Comparison of ENCODE assay signal across 8 mouse cellular contexts in genomic region chr1:91457698-91458097, GRCm38 (mm10). TPM values are rescaled to one million over a fixed set of nuclear protein-coding genes. Genes with fewer than 3 reads are reported as not detected.
DNase-seq lines count a peak whose midpoint lies in the region; ATAC-seq and TF ChIP-seq lines count a peak whose summit lies in the region.

No protein-coding gene starts in this region.

- ATAC-seq in heart, embryonic 14.5 days (ENCODE audit: insufficient number of reproducible peaks, insufficient read depth, low FRiP score, low read depth): no peak
- no peak for ATAC-seq in limb, embryonic 14.5 days (ENCODE audit: low FRiP score, low read depth)
- ATAC-seq in CD4-positive, CD25-positive, alpha-beta regulatory T cell, adult 4 months: no peak

- no peak for DNase-seq in heart, adult 9 months (ENCODE audit: low spot score in 2 of 2)
- peak; percentile 71 for DNase-seq in adrenal gland, postnatal 14 days
- peak; percentile 68 for DNase-seq in gonadal fat pad, adult 2 months (ENCODE audit: low read depth)
- DNase-seq in limb, embryonic 14.5 days (ENCODE audit: low spot score): no peak
- DNase-seq in right cerebral cortex, adult 2 months (ENCODE audit: low spot score in 2 of 2): peak; percentile 78 to 80
- no peak for DNase-seq in cerebellum, postnatal 36 days

- no peak for TF ChIP-seq POLR2A in limb, embryonic 14.5 days (IDR thresholded peaks at IDR 0.05; ENCODE audit: borderline replicate concordance, extremely low read depth, insufficient read depth, insufficient read length)

- H3K4me3 ChIP-seq in heart, embryonic 14.5 days (ENCODE audit: control insufficient read depth in 1 of 2, insufficient read depth in 1 of 2, low read depth in 1 of 2, low read length in 2 of 2): peak overlapping the region in 1 of 2 experiments; percentile 63; a peak in 1 of 4 replicates
- no peak overlapping the region for H3K4me3 ChIP-seq in limb, embryonic 14.5 days (replicated peaks; ENCODE audit: low read length)

- H3K4me2 ChIP-seq in heart, embryonic 14.5 days (ENCODE audit: low read length): peak overlapping the region; percentile 88
- peak overlapping the region; percentile 85 for H3K4me2 ChIP-seq in limb, embryonic 14.5 days (replicated peaks; ENCODE audit: low read depth, low read length, severe bottlenecking)

- no peaks in the 10 kb centered on the region for H3K36me3 ChIP-seq in heart, embryonic 14.5 days (ENCODE audit: control insufficient read depth, insufficient read depth, low read length)
- no peaks in the 10 kb centered on the region for H3K36me3 ChIP-seq in limb, embryonic 14.5 days (ENCODE audit: control insufficient read depth, insufficient read depth, low read length)

- peak overlapping the region; percentile 75 for H3K9ac ChIP-seq in heart, embryonic 14.5 days (ENCODE audit: low read length)
- H3K9ac ChIP-seq in limb, embryonic 14.5 days (ENCODE audit: low read depth, low read length, severe bottlenecking): no peak overlapping the region

- WGBS in heart, embryonic 14.5 days: 72% methylated on average over 5 of the region's 5 CpGs
- WGBS in limb, embryonic 14.5 days: 67% methylated on average over 5 of the region's 5 CpGs

- H3K27ac ChIP-seq in heart, embryonic 14.5 days (replicated peaks in 1 of 2; ENCODE audit: control insufficient read depth in 1 of 2, insufficient read depth in 1 of 2, low read depth in 2 of 2, low read length in 2 of 2): peak overlapping the region in 1 of 2 experiments; percentile 38; a peak in 1 of 4 replicates
- no peak overlapping the region for H3K27ac ChIP-seq in limb, embryonic 14.5 days (replicated peaks; ENCODE audit: low read depth, low read length)

- no peaks in the 10 kb centered on the region for H3K27me3 ChIP-seq in heart, embryonic 14.5 days (ENCODE audit: control insufficient read depth, insufficient read depth, low read length)
- H3K27me3 ChIP-seq in limb, embryonic 14.5 days (ENCODE audit: control insufficient read depth, insufficient read depth, low read length): no peaks in the 10 kb centered on the region

- H3K4me1 ChIP-seq in heart, embryonic 14.5 days (ENCODE audit: control insufficient read depth in 2 of 2, insufficient read depth in 2 of 2, low read length in 2 of 2): peaks cover 40 to 52% of the 10 kb centered on the region in 2 experiments
- peaks cover 33% of the 10 kb centered on the region for H3K4me1 ChIP-seq in limb, embryonic 14.5 days (ENCODE audit: control insufficient read depth, insufficient read depth, low read length)

- no peaks in the 10 kb centered on the region for H3K9me3 ChIP-seq in heart, embryonic 14.5 days (ENCODE audit: control insufficient read depth, low read length)
- no peaks in the 10 kb centered on the region for H3K9me3 ChIP-seq in limb, embryonic 14.5 days (ENCODE audit: control insufficient read depth, low read length)

RNA-seq across cellular contexts. Expression of gene Per2, which starts 1.4 kb away (rescaled TPM):
- 3.4 and 5.6 TPM in 2 replicates for polyA plus RNA-seq in heart, embryonic 14.5 days (2014; fragmentation: Nextera tagmentation; extraction: Ambion mirVana)
- 38.3 and 42.3 TPM in 2 replicates for total RNA-seq in adrenal gland, postnatal 14 days (2021)
- polyA plus RNA-seq in gonadal fat pad, adult 2 months (2012; rRNA removed): 6.8 and 6.9 TPM in 2 replicates
- polyA plus RNA-seq in limb, embryonic 14.5 days (2012; rRNA removed): 8.3 and 10.5 TPM in 2 replicates
- 4.0 and 4.2 TPM in 2 replicates for polyA plus RNA-seq in limb, embryonic 14.5 days (2014; fragmentation: Nextera tagmentation; extraction: Ambion mirVana)
- 1 to 10 TPM; 1.9 to 2.1 TPM for polyA plus RNA-seq in CD4-positive, CD25-positive, alpha-beta regulatory T cell, adult 4 months (2017; shearing (Covaris generic))

RNA-seq across cellular contexts. Expression of gene Traf3ip1, which starts 36.7 kb away (rescaled TPM):
- 3.3 and 3.4 TPM in 2 replicates for polyA plus RNA-seq in heart, embryonic 14.5 days (2014; fragmentation: Nextera tagmentation; extraction: Ambion mirVana)
- total RNA-seq in adrenal gland, postnatal 14 days (2021): 12.3 and 12.6 TPM in 2 replicates
- polyA plus RNA-seq in gonadal fat pad, adult 2 months (2012; rRNA removed): 5.2 and 7.3 TPM in 2 replicates
- polyA plus RNA-seq in limb, embryonic 14.5 days (2012; rRNA removed): 14.2 and 16.7 TPM in 2 replicates
- 5.1 and 6.2 TPM in 2 replicates for polyA plus RNA-seq in limb, embryonic 14.5 days (2014; fragmentation: Nextera tagmentation; extraction: Ambion mirVana)
- polyA plus RNA-seq in CD4-positive, CD25-positive, alpha-beta regulatory T cell, adult 4 months (2017; shearing (Covaris generic)): 1 to 10 TPM; 3.5 to 5.2 TPM

RNA-seq across cellular contexts. Expression of gene Hes6, which starts 43.9 kb away (rescaled TPM):
- polyA plus RNA-seq in heart, embryonic 14.5 days (2014; fragmentation: Nextera tagmentation; extraction: Ambion mirVana): 67.3 and 71.4 TPM in 2 replicates
- 182 and 223 TPM in 2 replicates for total RNA-seq in adrenal gland, postnatal 14 days (2021)
- 27.8 and 37.0 TPM in 2 replicates for polyA plus RNA-seq in gonadal fat pad, adult 2 months (2012; rRNA removed)
- polyA plus RNA-seq in limb, embryonic 14.5 days (2012; rRNA removed): 82.8 and 104 TPM in 2 replicates
- polyA plus RNA-seq in limb, embryonic 14.5 days (2014; fragmentation: Nextera tagmentation; extraction: Ambion mirVana): 91.0 and 91.6 TPM in 2 replicates
- polyA plus RNA-seq in CD4-positive, CD25-positive, alpha-beta regulatory T cell, adult 4 months (2017; shearing (Covaris generic)): 10 to 100 TPM; 11.4 to 12.5 TPM

RNA-seq across cellular contexts. Expression of gene Ilkap, which starts 59.1 kb away (rescaled TPM):
- polyA plus RNA-seq in heart, embryonic 14.5 days (2014; fragmentation: Nextera tagmentation; extraction: Ambion mirVana): 98.5 and 108 TPM in 2 replicates
- 99.4 and 110 TPM in 2 replicates for total RNA-seq in adrenal gland, postnatal 14 days (2021)
- 45.7 and 47.1 TPM in 2 replicates for polyA plus RNA-seq in gonadal fat pad, adult 2 months (2012; rRNA removed)
- 130 and 142 TPM in 2 replicates for polyA plus RNA-seq in limb, embryonic 14.5 days (2012; rRNA removed)
- 140 and 158 TPM in 2 replicates for polyA plus RNA-seq in limb, embryonic 14.5 days (2014; fragmentation: Nextera tagmentation; extraction: Ambion mirVana)
- 10 to 100 TPM; 30.3 to 36.3 TPM for polyA plus RNA-seq in CD4-positive, CD25-positive, alpha-beta regulatory T cell, adult 4 months (2017; shearing (Covaris generic))

Comparison
In these comparisons a context has a peak if more than half of its experiments do, and no peak if none do; other contexts are left out.
1. DNase-seq: peak in adrenal gland, postnatal 14 days (single experiment), gonadal fat pad, adult 2 months (single experiment) and right cerebral cortex, adult 2 months (2 of 2); none in heart, adult 9 months (0 of 2), limb, embryonic 14.5 days (single experiment) and cerebellum, postnatal 36 days (0 of 2).